Mouse (Mus musculus) bone marrow, adult 2 months (tissue): Measurements from ENCODE around the gene Stk11.

Experiments used
- CTCF ChIP-seq: fragments of 200-500 bp; IDR thresholded peaks from 2 replicates; pipeline ENCODE4 v1.5.1; 2011; ENCODE audit warnings: low read length, control low read depth; ENCODE audit not compliant: control insufficient read depth, insufficient read depth
- POLR2A ChIP-seq: fragments of 200-500 bp; IDR thresholded peaks from 2 replicates; pipeline ENCODE4 v1.6.1; 2011; ENCODE audit warnings: low read depth, mild to moderate bottlenecking, control low read depth, low read length, borderline replicate concordance; ENCODE audit not compliant: control insufficient read depth

GRCm38 (mm10) chr10:80164998-80165344, 49.4 kb downstream of the Stk11 start:
- TF ChIP-seq POLR2A: peak; percentile 85
- TF ChIP-seq CTCF: peak; percentile 100
